Mouse (Mus musculus) CD4-positive helper T cell, adult 2 months (primary cell): Measurements from ENCODE around the gene Stx3.

ENCODE experiments used
- DNase-seq: peaks from one replicate; pipeline ENCODE4 v3.0.0-alpha.2; 2012; ENCODE audit warnings: low read depth, missing footprints, low spot score

The Stx3 gene

DNA sequence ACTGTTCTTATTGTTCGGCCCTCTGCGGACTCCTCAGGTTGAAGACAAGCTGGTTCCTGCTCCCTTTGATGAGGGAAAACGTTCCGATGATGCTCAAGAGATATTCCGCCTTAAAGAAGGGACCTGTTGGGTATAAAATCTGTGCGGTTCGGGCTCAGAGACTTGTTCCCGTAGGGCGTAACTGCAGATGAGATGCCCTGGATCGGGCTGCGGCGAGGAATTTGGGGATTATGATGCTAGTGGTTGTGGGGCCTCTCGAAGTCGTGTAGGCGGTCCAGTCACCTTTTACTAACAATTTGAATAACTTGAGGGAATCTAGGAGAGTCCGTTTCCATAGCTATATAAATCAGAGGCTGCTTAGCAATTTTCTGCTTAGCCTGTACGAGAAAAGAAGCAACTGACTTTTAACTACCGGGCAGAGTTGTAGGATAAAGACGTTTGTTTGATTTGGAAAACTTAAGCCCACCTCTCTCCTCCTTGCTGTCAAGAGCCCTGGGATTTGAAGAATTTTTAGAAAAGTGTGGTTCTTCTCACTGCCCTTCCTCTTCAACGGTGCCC is at the start of gene Stx3:
Gene Stx3 (minus strand): TSS at position 261 of the 558 bp plus-strand sequence.
- DNase-seq, result peak; percentile 28

DNA sequence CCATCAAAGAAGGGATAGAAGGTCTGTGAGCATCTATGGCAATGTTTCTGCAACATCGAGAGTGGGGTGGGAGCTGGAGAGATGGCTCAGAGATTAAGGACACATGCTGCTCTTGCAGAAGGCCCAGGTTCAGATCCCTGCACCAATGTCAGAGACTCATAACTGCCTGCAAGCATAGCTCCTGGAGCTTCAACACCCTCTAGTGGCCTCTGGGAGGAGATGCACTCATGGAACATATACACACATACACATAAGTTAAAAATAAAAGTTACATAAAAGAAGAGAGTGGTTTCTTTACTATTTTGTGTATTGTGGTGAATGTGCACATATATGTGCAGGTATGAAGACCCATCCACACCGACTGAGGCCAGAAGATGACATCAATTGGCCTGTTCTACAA is 48.6 kb upstream of the Stx3 start:
- DNase-seq, result no peak

DNA sequence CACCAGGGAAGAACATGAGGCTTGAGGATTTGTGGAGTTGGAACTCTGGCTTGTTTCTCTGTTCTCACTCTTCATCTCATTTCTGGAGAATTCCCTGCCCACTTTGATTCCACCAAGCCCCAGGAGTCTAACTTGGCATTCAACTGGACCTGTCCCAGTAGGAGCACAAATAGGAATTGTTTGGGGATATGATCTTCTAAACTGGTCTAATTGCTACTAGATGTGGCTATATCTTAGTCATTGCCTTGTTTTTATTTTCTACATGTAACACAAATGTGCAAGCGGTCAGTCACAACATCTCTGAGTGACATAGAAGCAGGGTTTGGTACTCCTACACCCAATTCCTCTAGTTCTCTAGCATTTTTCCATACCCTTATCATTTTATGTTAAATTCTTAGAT is 41.8 kb upstream of the Stx3 start, which contains the start of gene Olfr1418:
Gene Olfr1418 (minus strand): TSS at position 101 of the 400 bp plus-strand sequence.
- DNase-seq, result no peak

GRCm38 (mm10) chr19:11856506-11856905 is 37.3 kb upstream of the Stx3 start:
- DNase-seq, result no peak

- DNase-seq, result no peak
Observed at GRCm38 (mm10) chr19:11854821-11855220, 35.6 kb upstream of the Stx3 start.

DNA sequence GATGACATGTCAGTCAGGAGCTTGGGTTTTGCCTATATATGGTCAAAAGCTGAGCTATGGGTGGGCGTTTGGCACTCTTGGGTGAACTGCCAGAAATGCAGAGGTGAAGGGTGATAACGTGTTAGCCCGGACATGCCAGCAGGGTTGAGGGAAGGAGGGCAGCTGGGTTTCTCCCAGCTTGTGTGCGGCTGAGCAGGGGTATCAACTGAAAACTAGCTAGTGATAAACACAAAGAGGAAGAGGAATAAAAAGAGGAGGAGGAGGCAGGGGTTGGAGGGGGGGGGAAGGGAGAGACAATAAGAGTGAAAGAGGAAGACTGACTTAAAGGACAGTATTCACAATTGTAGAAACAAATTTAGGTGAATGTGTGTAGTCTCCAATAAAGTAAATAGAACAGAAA is 33.4 kb upstream of the Stx3 start:
- no peak for DNase-seq

GRCm38 (mm10) chr19:11846333-11846732 is 27.1 kb upstream of the Stx3 start:
- DNase-seq, result no peak

GRCm38 (mm10) chr19:11839119-11839518 is 19.9 kb upstream of the Stx3 start, which contains the start of gene Olfr1417:
Gene Olfr1417, minus strand, starts transcription at chr19:11839219.
- DNase-seq, result no peak

GRCm38 (mm10) chr19:11823346-11824065 is 4.3 kb upstream of the Stx3 start:
- no peak for DNase-seq

DNA sequence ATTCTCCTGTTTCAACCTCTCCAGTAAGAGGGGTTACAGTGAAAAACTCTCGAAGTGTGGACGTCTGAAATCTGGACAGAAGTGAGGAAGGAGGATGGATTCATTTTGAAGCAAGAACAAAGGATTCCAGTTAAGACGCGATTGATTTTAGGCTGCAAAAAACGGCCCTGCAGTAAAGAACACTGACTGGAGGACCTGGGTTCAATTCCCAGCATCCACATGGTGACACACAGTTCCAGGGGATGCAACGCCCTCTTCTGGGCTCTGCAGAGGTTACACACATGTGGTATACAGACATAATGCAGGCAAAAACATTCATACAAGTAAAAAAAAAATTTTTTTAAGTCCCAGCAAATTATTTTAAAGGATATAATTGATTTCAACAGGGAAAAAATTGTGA is 1.0 kb upstream of the Stx3 start:
- no peak for DNase-seq

- DNase-seq, result peak; percentile 46
Observed at GRCm38 (mm10) chr19:11819800-11820199, 597 bp upstream of the Stx3 start.

- peak; percentile 42 for DNase-seq
Observed at GRCm38 (mm10) chr19:11818199-11819142, 732 bp downstream of the Stx3 start.

- DNase-seq, result no peak
Observed at GRCm38 (mm10) chr19:11817586-11817985, 1.6 kb downstream of the Stx3 start.

DNA sequence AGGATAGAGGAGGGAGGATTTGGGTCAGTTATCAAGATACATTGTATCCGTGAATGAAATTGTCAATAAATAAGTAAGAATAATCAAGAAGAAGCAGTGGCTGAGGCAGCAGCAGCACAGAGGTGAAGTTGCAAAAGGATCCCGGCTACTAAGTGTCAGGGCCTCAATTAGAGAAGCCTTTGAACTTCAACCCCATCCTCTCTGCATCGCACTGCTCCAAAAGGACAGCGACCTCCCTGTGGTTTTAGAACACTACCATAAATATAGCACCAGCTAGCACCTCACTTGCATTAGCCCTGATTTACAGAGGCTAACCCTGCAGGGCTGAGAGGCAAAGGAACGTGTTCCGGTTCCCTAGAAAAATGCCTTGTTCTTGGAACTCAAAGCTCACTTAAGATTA is 2.5 kb downstream of the Stx3 start:
- DNase-seq, result no peak

GRCm38 (mm10) chr19:11814742-11815333 is 4.4 kb downstream of the Stx3 start:
- no peak for DNase-seq

DNA sequence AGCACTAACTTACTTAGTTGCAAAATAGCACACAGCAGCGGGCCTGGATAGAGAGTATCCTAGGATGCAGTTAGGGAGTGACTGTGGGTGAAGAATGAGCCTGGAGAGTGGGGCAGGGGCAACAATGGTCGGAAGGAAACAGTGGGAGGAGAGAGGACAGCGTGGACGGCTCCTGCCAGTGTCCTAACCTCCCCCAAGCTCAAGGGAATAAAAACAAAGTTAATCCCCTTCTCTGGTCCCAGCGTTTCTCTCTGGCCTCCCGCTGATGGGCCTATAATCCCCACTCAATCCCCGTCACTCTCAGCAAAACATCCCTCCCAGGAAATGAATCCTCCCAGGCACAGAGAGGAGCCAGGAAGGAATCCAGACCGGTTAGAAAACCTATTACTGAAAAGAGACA is 5.6 kb downstream of the Stx3 start:
- no peak for DNase-seq

- DNase-seq, result no peak
Observed at GRCm38 (mm10) chr19:11813136-11813535, 6.1 kb downstream of the Stx3 start.

GRCm38 (mm10) chr19:11811688-11812365 is 7.4 kb downstream of the Stx3 start:
- no peak for DNase-seq

GRCm38 (mm10) chr19:11810856-11811255 is 8.3 kb downstream of the Stx3 start:
- no peak for DNase-seq

- no peak for DNase-seq
Observed at GRCm38 (mm10) chr19:11810003-11810758, 9.0 kb downstream of the Stx3 start.
